Mouse (Mus musculus) forebrain, postnatal 0 days (tissue): ENCODE results near the gene Ppp1r12b. TPM values are rescaled to one million over a fixed set of nuclear protein-coding genes. Genes with fewer than 3 reads are reported as not detected.

ENCODE experiments used
- ATAC-seq: fragments of 200-750 bp; cut with Nextera tagmentation; 2 replicates; pipeline ENCODE4 v1.8.0; 2017; ENCODE audit warnings: mild to moderate bottlenecking, moderate library complexity
- DNase-seq: peaks from one replicate; pipeline ENCODE4 v3.0.0-alpha.2; 2015
- H3K27ac ChIP-seq: fragments of 300-500 bp; sonication (generic); 2 replicates; pipeline ENCODE4 v1.5.1; 2014; ENCODE audit warnings: low read depth, mild to moderate bottlenecking, antibody characterized with exemption, low read length, moderate library complexity, mixed read lengths
- H3K27me3 ChIP-seq: fragments of 300-500 bp; sonication (generic); 2 replicates; pipeline ENCODE4 v1.6.1; 2014; ENCODE audit warnings: mild to moderate bottlenecking, low read length, mixed read lengths; ENCODE audit not compliant: insufficient read depth
- H3K36me3 ChIP-seq: fragments of 300-500 bp; sonication (generic); 2 replicates; pipeline ENCODE4 v1.6.1; 2014; ENCODE audit warnings: mild to moderate bottlenecking, moderate library complexity; ENCODE audit not compliant: insufficient read depth
- H3K4me1 ChIP-seq: fragments of 300-500 bp; sonication (generic); 2 replicates; pipeline ENCODE4 v1.6.1; 2014; ENCODE audit warnings: antibody characterized with exemption; ENCODE audit not compliant: insufficient read depth
- H3K4me2 ChIP-seq: fragments of 300-500 bp; sonication (generic); 2 replicates; pipeline ENCODE4 v1.6.1; 2014; ENCODE audit warnings: low read depth, mild to moderate bottlenecking, moderate library complexity
- H3K4me3 ChIP-seq: fragments of 300-500 bp; sonication (generic); 2 replicates; pipeline ENCODE4 v1.5.1; 2014; ENCODE audit warnings: low read depth, low read length, mixed read lengths
- H3K9ac ChIP-seq: fragments of 300-500 bp; sonication (generic); 2 replicates; pipeline ENCODE4 v1.6.1; 2014; ENCODE audit warnings: mild to moderate bottlenecking
- H3K9me3 ChIP-seq: fragments of 300-500 bp; sonication (generic); 2 replicates; pipeline ENCODE4 v1.6.1; 2016; ENCODE audit warnings: low read length
- CTCF ChIP-seq: sonication (generic); IDR thresholded peaks from 2 replicates; pipeline ENCODE4 v1.5.1; 2016; ENCODE audit warnings: antibody characterized with exemption, control low read depth, low read depth
- WGBS: fragments of 180-500 bp; shearing (Covaris S2); extraction: QIAGEN DNeasy Blood & Tissue Kit; methylation state at CpG from one replicate; pipeline ENCODE4 v1.1.7; 2014; 5-methylcytosine and 5-hydroxymethylcytosine counted together
- polyA plus RNA-seq: library from polyadenylated mRNA; unstranded; fragments of >200 nt; fragmentation: Nextera tagmentation; extraction: Ambion mirVana; gene quantifications from 2 replicates; pipeline ENCODE4 v1.2.1, GENCODE M21; 2015
- total RNA-seq: library from RNA; depleted of rRNA; stranded (reverse); fragments of >200 nt; gene quantifications from 2 replicates; pipeline ENCODE4 v1.2.3, GENCODE M21; 2014

The Ppp1r12b gene
- total and polyA plus RNA-seq, 2 experiments from 2014 or later: 12.4 to 39.9 TPM

GRCm38 (mm10) chr1:134764831-134765458, 190.8 kb downstream of the Ppp1r12b start:
- no peaks in the 10 kb centered on the region for H3K27me3 ChIP-seq
- no peak for TF ChIP-seq CTCF
- no peak for DNase-seq
- WGBS: 50% methylated on average over 7 of the region's 7 CpGs
- H3K4me2 ChIP-seq: no peak overlapping the region
- H3K4me3 ChIP-seq: no peak overlapping the region
- no peak overlapping the region for H3K9ac ChIP-seq
- H3K36me3 ChIP-seq: peaks cover 26% of the 10 kb centered on the region; the same call in 1 of the 2 replicates
- H3K27ac ChIP-seq: no peak overlapping the region
- H3K9me3 ChIP-seq: no peaks in the 10 kb centered on the region
- ATAC-seq: peak; percentile 40; the same call in 1 of the 2 replicates
- no peaks in the 10 kb centered on the region for H3K4me1 ChIP-seq

- Histone ChIP-seq H3K4me2 (no peak overlapping the region), H3K27me3 (no peaks in the 10 kb centered on the region), H3K9ac (no peak overlapping the region), H3K9me3 (no peaks in the 10 kb centered on the region), H3K4me3 (no peak overlapping the region), H3K4me1 (no peaks in the 10 kb centered on the region), H3K27ac (no peak overlapping the region), H3K36me3 (peaks cover 34% of the 10 kb centered on the region)
- TF ChIP-seq CTCF: no peak
- ATAC-seq (no peak), DNase-seq (no peak)
- 84% methylated on average over 11 of the region's 11 CpGs for WGBS
Observed at GRCm38 (mm10) chr1:134763776-134764438, 191.8 kb downstream of the Ppp1r12b start.

DNA sequence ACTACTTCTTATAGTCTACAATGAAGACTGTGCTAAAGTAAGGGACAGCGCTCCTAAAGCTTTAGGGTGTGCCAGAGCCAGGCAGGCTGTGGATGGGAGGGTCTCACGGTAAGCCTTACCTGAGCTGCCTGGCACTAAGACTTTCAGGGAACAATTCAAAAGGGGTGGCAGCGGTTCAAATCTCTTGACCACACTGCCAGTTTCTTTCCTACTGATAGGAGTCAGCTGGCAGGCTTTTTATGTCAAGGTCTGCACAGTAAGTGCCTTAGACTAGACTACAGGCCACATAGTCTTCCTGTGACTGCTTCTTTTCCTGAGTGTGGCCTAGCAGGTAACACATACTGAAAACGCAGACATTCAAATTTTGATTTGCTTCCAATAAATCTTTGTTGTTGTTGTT, 192.5 kb downstream of the Ppp1r12b start:
- Histone ChIP-seq H3K9me3 (no peaks in the 10 kb centered on the region), H3K4me3 (no peak overlapping the region), H3K36me3 (peaks cover 35% of the 10 kb centered on the region), H3K4me1 (no peaks in the 10 kb centered on the region), H3K27me3 (no peaks in the 10 kb centered on the region), H3K9ac (no peak overlapping the region), H3K4me2 (no peak overlapping the region), H3K27ac (no peak overlapping the region)
- ATAC-seq (no peak), DNase-seq (no peak)
- WGBS: 92% methylated on average over 4 of the region's 4 CpGs
- no peak for TF ChIP-seq CTCF

- Histone ChIP-seq H3K4me1 (no peaks in the 10 kb centered on the region), H3K36me3 (peaks cover 25% of the 10 kb centered on the region), H3K27ac (no peak overlapping the region), H3K9me3 (no peaks in the 10 kb centered on the region), H3K9ac (no peak overlapping the region), H3K4me2 (no peak overlapping the region), H3K4me3 (no peak overlapping the region), H3K27me3 (no peaks in the 10 kb centered on the region)
- TF ChIP-seq CTCF: no peak
- WGBS: 88% methylated on average over 7 of the region's 7 CpGs
- ATAC-seq (no peak), DNase-seq (no peak)
Observed at GRCm38 (mm10) chr1:134761534-134761933, 194.2 kb downstream of the Ppp1r12b start.

DNA sequence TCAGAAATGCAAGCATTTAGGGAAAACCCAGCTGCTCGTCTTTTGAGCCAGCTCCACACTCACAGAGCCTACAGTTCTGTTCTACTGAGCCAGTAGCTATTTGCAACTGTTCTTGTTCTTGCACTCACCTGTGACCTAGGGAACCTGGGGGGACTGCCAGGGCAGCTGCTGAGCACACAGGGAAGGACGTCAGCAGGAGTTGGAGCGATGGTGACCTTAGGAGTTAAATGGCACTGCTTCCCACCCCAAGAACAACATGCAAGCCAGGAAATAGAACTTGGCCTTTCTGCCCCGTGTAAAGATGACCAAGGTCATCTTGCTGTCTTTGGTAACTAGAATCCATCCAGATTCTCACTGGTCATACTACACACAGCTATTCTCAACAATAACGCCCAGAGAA, 195.1 kb downstream of the Ppp1r12b start:
- Histone ChIP-seq H3K36me3 (peaks cover 19% of the 10 kb centered on the region), H3K4me3 (no peak overlapping the region), H3K9ac (no peak overlapping the region), H3K27ac (no peak overlapping the region), H3K9me3 (no peaks in the 10 kb centered on the region), H3K4me1 (no peaks in the 10 kb centered on the region), H3K4me2 (no peak overlapping the region), H3K27me3 (no peaks in the 10 kb centered on the region)
- ATAC-seq: no peak
- no peak for TF ChIP-seq CTCF
- no peak for DNase-seq
- 83% methylated on average over 5 of the region's 5 CpGs for whole genome bisulfite sequencing

DNA sequence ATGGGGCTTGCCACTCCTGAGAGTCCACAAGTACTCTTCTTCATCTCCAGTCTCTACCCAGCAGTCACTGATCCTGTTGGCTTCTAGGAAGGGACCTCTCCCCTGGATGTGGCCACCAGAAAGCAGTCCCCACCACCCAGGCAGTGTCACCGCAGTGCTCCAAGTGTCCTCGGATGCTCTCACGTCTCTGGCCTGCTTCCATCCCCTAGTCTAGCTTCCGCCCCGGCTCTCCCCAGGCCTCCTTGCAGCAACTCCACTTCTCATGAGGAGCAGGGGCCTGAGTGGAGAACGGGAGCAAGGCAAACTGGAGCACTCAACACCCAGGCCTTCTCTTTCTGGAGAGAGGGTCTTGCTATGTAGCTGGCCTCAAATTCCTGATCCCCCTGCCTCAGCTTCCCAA, 196.6 kb downstream of the Ppp1r12b start:
- Histone ChIP-seq H3K27me3 (no peaks in the 10 kb centered on the region), H3K36me3 (peaks cover 19% of the 10 kb centered on the region), H3K4me2 (no peak overlapping the region), H3K4me1 (no peaks in the 10 kb centered on the region), H3K27ac (no peak overlapping the region), H3K4me3 (no peak overlapping the region), H3K9ac (no peak overlapping the region), H3K9me3 (no peaks in the 10 kb centered on the region)
- WGBS: 85% methylated on average over 6 of the region's 6 CpGs
- no peak for TF ChIP-seq CTCF
- ATAC-seq: no peak
- DNase-seq: no peak

GRCm38 (mm10) chr1:134757230-134757629, 198.5 kb downstream of the Ppp1r12b start:
- Histone ChIP-seq H3K27me3 (no peaks in the 10 kb centered on the region), H3K27ac (no peak overlapping the region), H3K36me3 (peaks cover 19% of the 10 kb centered on the region), H3K9ac (no peak overlapping the region), H3K4me3 (no peak overlapping the region), H3K9me3 (no peaks in the 10 kb centered on the region), H3K4me2 (no peak overlapping the region), H3K4me1 (no peaks in the 10 kb centered on the region)
- TF ChIP-seq CTCF: no peak
- 78% methylated on average over 3 of the region's 3 CpGs for WGBS
- DNase-seq: no peak
- ATAC-seq: no peak
